Mouse (Mus musculus): ENCODE data around the gene Fars2.
A peak's percentile ranks its signal among the peaks of the same experiment; 100 is the strongest.
"Not testable (repeated sequence)": the region's sequence is repeated elsewhere in the genome, so short reads cannot be mapped to it uniquely, and the experiment has no call there.

Fars2 gene

GRCm38 (mm10) chr13:36314860-36315800, 197.9 kb downstream of the Fars2 start:
- Histone ChIP-seq H3K36me3 (ENCODE audit: control insufficient read depth, insufficient read depth, low read length, poor library complexity, severe bottlenecking) (no peaks in the 10 kb centered on the region; the same call in 1 of the 2 replicates), H3K27me3 (ENCODE audit: control insufficient read depth, insufficient read depth, low read length, poor library complexity, severe bottlenecking) (no peaks in the 10 kb centered on the region)
- DNase-seq (ENCODE audit: low read depth, low spot score) = peak; percentile 37

- Histone ChIP-seq H3K27me3 (ENCODE audit: control insufficient read depth, insufficient read depth, low read length, poor library complexity, severe bottlenecking) (no peaks in the 10 kb centered on the region), H3K36me3 (ENCODE audit: control insufficient read depth, insufficient read depth, low read length, poor library complexity, severe bottlenecking) (no peaks in the 10 kb centered on the region)
- no peak for DNase-seq (ENCODE audit: low read depth, low spot score)
Observed at GRCm38 (mm10) chr13:36317824-36318223, 200.6 kb downstream of the Fars2 start.

DNA sequence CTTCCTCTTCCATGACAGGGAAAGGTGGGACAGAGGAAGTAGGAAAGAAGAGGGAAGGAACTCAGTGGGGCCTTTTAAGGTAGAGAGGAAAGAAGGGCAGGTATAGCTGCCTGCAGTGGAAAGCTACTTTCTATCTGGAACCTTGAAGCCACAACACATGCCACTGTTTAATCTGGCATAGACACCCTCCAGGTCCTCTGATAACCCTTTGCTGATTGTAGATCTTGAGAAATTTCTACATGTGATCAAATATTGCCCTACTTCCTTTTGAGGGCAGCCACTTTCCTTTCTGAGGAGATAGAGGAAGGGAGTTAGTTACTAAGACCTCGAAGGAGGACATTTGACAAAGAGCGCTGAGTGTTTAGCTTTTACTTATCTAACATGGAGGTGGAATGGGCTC, 207.4 kb downstream of the Fars2 start:
- no peak for DNase-seq (ENCODE audit: low read depth, low spot score)
- no peaks in the 10 kb centered on the region for H3K36me3 ChIP-seq (ENCODE audit: control insufficient read depth, insufficient read depth, low read length, poor library complexity, severe bottlenecking)

GRCm38 (mm10) chr13:36326539-36326938, 209.3 kb downstream of the Fars2 start:
- Histone ChIP-seq H3K36me3 (ENCODE audit: control insufficient read depth, insufficient read depth, low read length, poor library complexity, severe bottlenecking) (no peaks in the 10 kb centered on the region), H3K27me3 (ENCODE audit: control insufficient read depth, insufficient read depth, low read length, poor library complexity, severe bottlenecking) (no peaks in the 10 kb centered on the region)
- no peak for DNase-seq (ENCODE audit: low read depth, low spot score)

More for the DNA sequence above, 207.4 kb downstream of the Fars2 start:
- H3K27me3 ChIP-seq (ENCODE audit: control insufficient read depth, insufficient read depth, low read length, poor library complexity, severe bottlenecking) = no peaks in the 10 kb centered on the region

DNA sequence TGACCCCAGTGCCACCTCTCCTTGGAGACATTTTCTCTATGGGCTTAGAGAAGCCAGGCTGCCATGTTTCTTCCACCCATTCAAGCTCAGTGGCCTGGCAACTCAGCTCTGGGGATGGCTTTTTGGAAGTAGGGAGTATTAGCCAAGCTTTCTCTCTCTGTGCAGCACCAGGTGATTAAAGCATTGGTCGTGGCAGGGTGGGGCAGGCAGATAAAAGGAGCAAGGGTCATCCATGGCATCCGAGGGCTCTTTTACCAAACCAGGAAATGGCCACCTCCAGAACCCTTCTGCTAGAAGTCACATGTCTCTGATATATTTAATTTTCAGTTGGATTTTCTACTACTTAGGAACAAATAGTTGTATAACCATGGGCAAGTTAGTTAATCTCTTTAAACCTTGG, 212.7 kb downstream of the Fars2 start:
- no peaks in the 10 kb centered on the region; the same call in 1 of the 2 replicates for H3K36me3 ChIP-seq (ENCODE audit: control insufficient read depth, insufficient read depth, low read length, poor library complexity, severe bottlenecking)
- H3K27me3 ChIP-seq (ENCODE audit: control insufficient read depth, insufficient read depth, low read length, poor library complexity, severe bottlenecking) = no peaks in the 10 kb centered on the region
- DNase-seq (ENCODE audit: low read depth, low spot score) = no peak

GRCm38 (mm10) chr13:36330542-36330941, 213.3 kb downstream of the Fars2 start:
- no peak for DNase-seq (ENCODE audit: low read depth, low spot score)
- Histone ChIP-seq H3K36me3 (ENCODE audit: control insufficient read depth, insufficient read depth, low read length, poor library complexity, severe bottlenecking) (no peaks in the 10 kb centered on the region; the same call in 1 of the 2 replicates), H3K27me3 (ENCODE audit: control insufficient read depth, insufficient read depth, low read length, poor library complexity, severe bottlenecking) (no peaks in the 10 kb centered on the region)

- Histone ChIP-seq H3K27me3 (ENCODE audit: control insufficient read depth, insufficient read depth, low read length, poor library complexity, severe bottlenecking) (no peaks in the 10 kb centered on the region), H3K36me3 (ENCODE audit: control insufficient read depth, insufficient read depth, low read length, poor library complexity, severe bottlenecking) (no peaks in the 10 kb centered on the region; the same call in 1 of the 2 replicates)
Observed at GRCm38 (mm10) chr13:36334748-36335147, 217.5 kb downstream of the Fars2 start.

GRCm38 (mm10) chr13:36351529-36351928, 234.3 kb downstream of the Fars2 start:
- DNase-seq (ENCODE audit: low read depth, low spot score) = no peak
- H3K27me3 ChIP-seq (ENCODE audit: control insufficient read depth, insufficient read depth, low read length, poor library complexity, severe bottlenecking) = no peaks in the 10 kb centered on the region

More at GRCm38 (mm10) chr13:36334748-36335147, 217.5 kb downstream of the Fars2 start:
- DNase-seq (ENCODE audit: low read depth, low spot score) = no peak

GRCm38 (mm10) chr13:36357469-36357868, 240.3 kb downstream of the Fars2 start:
- Histone ChIP-seq H3K27me3 (ENCODE audit: control insufficient read depth, insufficient read depth, low read length, poor library complexity, severe bottlenecking) (no peaks in the 10 kb centered on the region), H3K36me3 (ENCODE audit: control insufficient read depth, insufficient read depth, low read length, poor library complexity, severe bottlenecking) (no peaks in the 10 kb centered on the region)
- no peak for DNase-seq (ENCODE audit: low read depth, low spot score)

More at GRCm38 (mm10) chr13:36351529-36351928, 234.3 kb downstream of the Fars2 start:
- no peaks in the 10 kb centered on the region for H3K36me3 ChIP-seq (ENCODE audit: control insufficient read depth, insufficient read depth, low read length, poor library complexity, severe bottlenecking)

GRCm38 (mm10) chr13:36361419-36361818, 244.2 kb downstream of the Fars2 start:
- no peak for DNase-seq (ENCODE audit: low read depth, low spot score)
- H3K27me3 ChIP-seq (ENCODE audit: control insufficient read depth, insufficient read depth, low read length, poor library complexity, severe bottlenecking) = no peaks in the 10 kb centered on the region
- H3K36me3 ChIP-seq (ENCODE audit: control insufficient read depth, insufficient read depth, low read length, poor library complexity, severe bottlenecking) = no peaks in the 10 kb centered on the region

DNA sequence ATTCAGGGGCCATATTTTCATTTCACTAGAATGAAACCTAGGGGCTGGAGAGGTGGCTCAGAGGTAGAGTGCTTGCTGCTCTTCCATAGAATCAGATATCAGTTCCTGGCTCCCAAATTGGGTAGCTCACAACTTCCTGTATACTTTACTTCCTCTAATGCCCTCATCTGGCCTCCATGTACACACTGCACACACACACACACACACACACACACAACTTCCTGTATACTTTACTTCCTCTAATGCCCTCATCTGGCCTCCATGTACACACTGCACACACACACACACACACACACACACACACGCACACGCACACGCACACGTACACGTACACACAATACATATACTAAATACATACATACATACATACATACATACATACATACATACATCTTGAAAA, 248.5 kb downstream of the Fars2 start:
- not testable (repeated sequence) for H3K36me3 ChIP-seq (ENCODE audit: control insufficient read depth, insufficient read depth, low read length, poor library complexity, severe bottlenecking); DNase-seq (ENCODE audit: low read depth, low spot score); H3K27me3 ChIP-seq (ENCODE audit: control insufficient read depth, insufficient read depth, low read length, poor library complexity, severe bottlenecking)

GRCm38 (mm10) chr13:36366304-36366703, 249.1 kb downstream of the Fars2 start:
- no peak for DNase-seq (ENCODE audit: low read depth, low spot score)
- no peaks in the 10 kb centered on the region for H3K27me3 ChIP-seq (ENCODE audit: control insufficient read depth, insufficient read depth, low read length, poor library complexity, severe bottlenecking)

DNA sequence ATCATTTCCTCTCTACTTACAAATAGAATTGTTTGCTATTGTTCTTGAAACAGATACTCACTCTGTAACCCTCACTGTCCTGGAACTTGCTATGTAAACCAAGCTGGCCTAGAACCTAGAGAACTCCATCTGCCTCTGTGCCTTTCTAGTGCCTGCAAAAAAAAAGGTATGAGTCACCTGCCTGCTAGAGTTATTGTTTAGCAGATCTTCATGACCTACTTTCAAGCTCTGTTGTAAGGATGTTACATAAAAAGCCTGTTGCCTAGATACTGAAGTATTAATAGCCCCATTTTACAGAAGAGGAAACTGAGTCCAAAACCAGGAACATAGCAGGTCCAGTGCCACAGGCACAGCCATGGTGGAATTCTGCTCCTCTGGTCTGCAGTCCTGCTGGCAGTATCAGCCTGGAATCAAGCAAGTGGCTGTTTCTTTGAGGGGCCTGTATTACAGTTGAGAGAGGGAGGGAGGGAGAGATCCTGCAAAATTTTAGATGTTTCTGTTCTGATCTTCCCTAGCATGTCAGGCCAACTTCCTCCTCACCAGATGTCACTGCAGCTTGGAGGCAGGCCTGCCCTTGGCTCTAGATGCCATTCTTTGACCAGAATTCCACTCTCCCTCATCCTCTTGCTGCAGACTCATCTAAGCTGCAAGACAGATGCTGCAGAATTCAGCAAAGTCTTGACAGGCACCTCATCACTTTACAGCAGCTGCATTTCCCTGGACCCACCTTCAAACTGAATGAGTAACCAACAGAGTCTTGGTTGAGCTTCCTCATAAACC, 250.7 kb downstream of the Fars2 start:
- H3K27me3 ChIP-seq (ENCODE audit: control insufficient read depth, insufficient read depth, low read length, poor library complexity, severe bottlenecking) = no peaks in the 10 kb centered on the region
- no peak for DNase-seq (ENCODE audit: low read depth, low spot score)
- H3K36me3 ChIP-seq (ENCODE audit: control insufficient read depth, insufficient read depth, low read length, poor library complexity, severe bottlenecking) = no peaks in the 10 kb centered on the region

More at GRCm38 (mm10) chr13:36366304-36366703, 249.1 kb downstream of the Fars2 start:
- no peaks in the 10 kb centered on the region for H3K36me3 ChIP-seq (ENCODE audit: control insufficient read depth, insufficient read depth, low read length, poor library complexity, severe bottlenecking)

- no peaks in the 10 kb centered on the region for H3K36me3 ChIP-seq (ENCODE audit: control insufficient read depth, insufficient read depth, low read length, poor library complexity, severe bottlenecking)
- no peaks in the 10 kb centered on the region for H3K27me3 ChIP-seq (ENCODE audit: control insufficient read depth, insufficient read depth, low read length, poor library complexity, severe bottlenecking)
Observed at GRCm38 (mm10) chr13:36368799-36369198, 251.6 kb downstream of the Fars2 start.

DNA sequence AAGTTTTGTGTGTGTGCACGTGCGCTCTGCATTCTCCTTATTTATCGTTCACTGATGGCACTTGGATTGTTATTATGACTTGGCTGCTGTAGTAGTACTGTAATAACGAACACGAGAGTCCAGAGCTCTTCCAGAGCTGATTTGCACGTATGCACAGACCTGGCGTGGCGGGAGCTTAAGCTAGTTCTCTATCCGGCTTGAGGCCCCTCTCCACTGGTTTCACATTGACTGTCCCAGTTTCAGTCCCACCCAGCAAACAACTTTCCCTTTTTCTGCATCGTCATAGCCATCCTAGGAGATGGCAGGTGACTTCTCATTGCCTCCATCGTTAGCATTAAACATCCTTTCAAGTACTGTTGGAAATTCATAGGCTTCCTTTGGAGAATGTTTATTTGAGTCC, 252.2 kb downstream of the Fars2 start:
- H3K36me3 ChIP-seq (ENCODE audit: control insufficient read depth, insufficient read depth, low read length, poor library complexity, severe bottlenecking) = no peaks in the 10 kb centered on the region
- H3K27me3 ChIP-seq (ENCODE audit: control insufficient read depth, insufficient read depth, low read length, poor library complexity, severe bottlenecking) = no peaks in the 10 kb centered on the region
- DNase-seq (ENCODE audit: low read depth, low spot score) = no peak

More at GRCm38 (mm10) chr13:36368799-36369198, 251.6 kb downstream of the Fars2 start:
- no peak for DNase-seq (ENCODE audit: low read depth, low spot score)
